Mouse (Mus musculus): Measurements from ENCODE around the gene Gm49388.
A peak's percentile ranks its signal among the peaks of the same experiment; 100 is the strongest.

The Gm49388 gene

GRCm38 (mm10) chr7:127800435-127801009 is 15.1 kb downstream of the Gm49388 start, which contains the start of gene Hsd3b7:
Gene Hsd3b7 (plus strand): TSS chr7:127800604.
- DNase-seq (ENCODE audit: extremely low read depth, low read depth, low spot score): no peak

DNA sequence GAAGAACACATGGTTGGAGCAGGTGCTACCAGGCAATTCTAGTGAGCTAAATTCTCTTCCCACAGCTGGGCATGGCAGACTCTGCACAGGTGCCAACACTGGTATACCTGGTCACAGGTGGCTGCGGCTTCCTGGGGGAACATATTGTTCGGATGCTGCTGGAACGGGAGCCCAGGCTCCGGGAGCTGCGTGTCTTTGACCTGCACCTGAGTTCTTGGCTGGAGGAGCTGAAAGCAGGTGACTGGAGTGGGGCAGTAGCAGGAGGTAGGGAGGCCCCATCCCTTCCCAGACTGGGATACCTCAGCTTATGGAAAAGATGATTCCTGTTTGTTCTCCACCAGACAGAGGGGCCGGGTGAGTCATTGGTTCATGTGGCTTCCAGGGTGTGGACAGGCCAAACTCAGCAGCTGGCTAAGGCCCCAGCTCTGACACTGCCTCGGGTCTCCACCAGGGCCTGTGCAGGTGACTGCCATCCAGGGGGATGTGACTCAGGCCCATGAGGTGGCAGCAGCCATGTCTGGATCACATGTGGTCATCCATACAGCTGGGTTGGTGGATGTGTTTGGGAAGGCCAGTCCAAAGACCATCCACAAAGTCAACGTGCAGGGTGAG is 15.7 kb downstream of the Gm49388 start:
- no peak for DNase-seq (ENCODE audit: extremely low read depth, low read depth, low spot score)

DNA sequence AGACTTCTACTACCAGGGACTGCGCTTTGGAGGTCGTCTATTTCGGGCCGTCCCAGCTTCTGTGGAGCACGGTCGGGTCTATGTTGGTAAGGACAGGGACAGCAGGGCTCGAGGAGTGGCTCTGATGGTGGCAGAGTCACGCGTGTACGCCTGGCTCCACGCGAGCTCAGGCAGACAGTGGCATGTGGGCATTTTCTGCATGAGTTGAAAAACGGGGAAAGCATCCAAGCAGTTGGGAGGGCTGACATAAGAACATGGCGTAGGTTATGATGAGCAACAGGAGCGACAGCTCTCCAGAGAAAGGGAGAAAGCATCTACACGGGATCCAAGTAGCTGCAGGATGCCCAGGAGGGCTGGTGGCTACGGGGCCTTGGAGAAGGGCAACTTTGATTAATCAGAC is 16.9 kb downstream of the Gm49388 start:
- no peak for DNase-seq (ENCODE audit: extremely low read depth, low read depth, low spot score)

- no peak for DNase-seq (ENCODE audit: extremely low read depth, low read depth, low spot score)
Observed at GRCm38 (mm10) chr7:127808821-127809220, 23.4 kb downstream of the Gm49388 start.

GRCm38 (mm10) chr7:127809846-127810245 is 24.4 kb downstream of the Gm49388 start:
- DNase-seq (ENCODE audit: extremely low read depth, low read depth, low spot score): no peak

DNA sequence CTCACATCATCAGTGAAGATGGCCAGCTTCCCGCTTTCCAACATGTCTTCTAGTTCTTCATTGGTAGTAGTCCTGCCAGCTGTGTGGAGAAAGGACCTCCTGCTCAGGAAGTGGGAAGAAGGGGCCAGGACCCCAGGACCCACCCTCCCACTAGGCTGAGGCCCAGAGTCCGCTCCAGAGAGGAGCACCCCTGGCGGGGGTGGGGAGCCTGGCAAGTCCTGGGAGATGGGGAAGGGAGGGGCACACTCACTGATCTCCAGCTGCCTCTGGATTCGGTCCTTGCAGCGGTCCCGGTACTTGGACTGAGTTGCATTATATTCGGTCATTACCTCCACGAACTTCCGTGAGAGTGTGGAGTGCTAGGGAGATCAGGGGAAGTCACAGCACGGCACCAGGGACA is 25.2 kb downstream of the Gm49388 start:
- no peak for DNase-seq (ENCODE audit: extremely low read depth, low read depth, low spot score)

DNA sequence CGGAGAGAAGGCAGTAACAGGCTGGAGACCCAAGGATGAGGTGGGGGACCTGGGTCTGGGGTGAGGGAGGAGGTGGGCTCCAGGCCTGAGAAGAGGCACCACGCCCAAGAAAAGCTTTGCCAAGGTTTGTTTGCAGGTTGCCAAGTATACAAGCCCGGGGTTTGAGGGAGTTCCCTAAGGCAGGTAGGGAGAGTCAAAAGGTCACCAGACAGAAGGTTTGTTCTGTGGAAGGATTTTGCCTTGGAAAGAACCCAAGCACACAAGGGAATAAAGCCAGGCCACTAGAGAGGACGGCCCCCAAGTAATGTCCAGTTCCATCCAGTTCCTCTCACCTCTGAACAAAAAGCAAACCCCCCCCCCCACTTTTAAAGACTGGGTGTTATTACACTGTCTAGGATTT is 25.8 kb downstream of the Gm49388 start:
- no peak for DNase-seq (ENCODE audit: extremely low read depth, low read depth, low spot score)

GRCm38 (mm10) chr7:127812292-127812691 is 26.9 kb downstream of the Gm49388 start:
- peak; percentile 71 for DNase-seq (ENCODE audit: extremely low read depth, low read depth, low spot score)

GRCm38 (mm10) chr7:127813821-127814220 is 28.4 kb downstream of the Gm49388 start:
- DNase-seq (ENCODE audit: extremely low read depth, low read depth, low spot score): no peak

DNA sequence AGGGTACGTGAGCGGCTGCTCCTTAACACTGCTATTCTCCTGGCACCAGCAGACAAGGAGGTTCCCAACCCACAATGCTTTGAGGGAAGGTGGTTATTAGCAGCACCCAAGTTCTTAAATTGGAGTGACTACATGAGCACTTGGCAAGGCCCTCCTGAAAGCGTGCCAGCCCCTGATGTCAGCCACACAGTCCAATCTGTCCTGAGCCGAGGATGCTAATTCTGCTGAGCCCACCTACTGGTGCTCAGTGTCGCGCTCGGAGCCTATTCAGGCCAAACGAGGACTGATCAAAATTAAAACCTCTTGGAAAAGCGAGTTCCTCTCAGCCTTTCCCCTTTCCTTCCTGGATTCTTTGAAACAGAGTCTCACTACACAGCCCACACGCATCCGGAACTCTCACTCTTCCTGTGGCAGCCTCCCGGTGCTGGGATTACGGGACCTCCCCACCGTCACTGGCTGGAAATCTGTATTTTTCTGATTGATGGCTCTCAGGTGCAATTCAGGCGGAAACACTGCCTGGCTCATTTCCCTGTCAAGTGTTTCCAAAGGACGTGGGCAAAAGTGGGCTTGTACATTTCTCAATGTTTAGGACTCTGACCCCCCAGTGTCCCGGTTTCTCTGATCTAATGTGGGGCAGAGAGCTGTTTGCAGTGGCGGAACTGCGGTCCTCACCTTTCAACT is 29.0 kb downstream of the Gm49388 start:
- DNase-seq (ENCODE audit: extremely low read depth, low read depth, low spot score): peak; percentile 81

GRCm38 (mm10) chr7:127815116-127815665 is 29.8 kb downstream of the Gm49388 start:
- no peak for DNase-seq (ENCODE audit: extremely low read depth, low read depth, low spot score)

DNA sequence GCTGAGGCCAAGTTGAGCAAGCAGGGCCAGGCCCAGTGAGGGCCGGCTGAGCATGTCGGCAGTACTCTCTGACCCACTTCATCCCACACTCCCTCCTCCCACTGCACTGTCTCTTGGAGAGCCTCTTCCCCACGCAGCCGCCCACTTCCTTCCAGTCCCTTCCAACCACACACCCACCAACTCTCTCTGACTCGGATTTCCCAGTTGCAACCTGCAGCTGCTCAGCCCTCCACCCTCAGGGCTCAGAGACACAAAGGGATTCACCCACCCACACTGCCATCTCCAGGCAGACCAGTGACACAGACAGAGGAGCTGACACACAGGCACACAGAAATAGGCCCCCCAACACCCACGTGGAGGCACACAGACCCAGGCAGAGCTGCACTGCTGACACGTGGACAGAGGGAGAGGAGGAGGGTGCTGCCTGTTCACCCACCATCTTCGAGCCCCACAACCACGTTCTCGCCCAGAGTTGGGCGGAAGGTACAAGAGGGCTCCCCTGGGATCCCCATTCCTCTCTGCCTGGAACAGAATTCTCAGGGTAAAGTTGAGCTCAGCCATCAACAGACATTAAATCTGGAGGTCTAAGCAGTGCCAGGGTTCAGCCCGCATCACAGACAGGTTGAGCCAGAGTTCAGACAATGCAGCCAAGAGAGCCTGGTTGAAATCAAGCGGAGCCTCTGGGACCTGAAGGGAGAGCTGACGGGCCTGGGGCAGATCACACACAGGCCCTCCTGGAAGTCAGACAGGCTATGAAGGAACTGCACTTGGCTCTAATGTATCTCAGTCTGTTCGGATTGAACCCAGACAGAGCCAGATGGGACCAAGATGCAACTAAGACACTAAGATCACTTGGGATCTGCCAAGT is 30.8 kb downstream of the Gm49388 start:
- DNase-seq (ENCODE audit: extremely low read depth, low read depth, low spot score): peak; percentile 88

DNA sequence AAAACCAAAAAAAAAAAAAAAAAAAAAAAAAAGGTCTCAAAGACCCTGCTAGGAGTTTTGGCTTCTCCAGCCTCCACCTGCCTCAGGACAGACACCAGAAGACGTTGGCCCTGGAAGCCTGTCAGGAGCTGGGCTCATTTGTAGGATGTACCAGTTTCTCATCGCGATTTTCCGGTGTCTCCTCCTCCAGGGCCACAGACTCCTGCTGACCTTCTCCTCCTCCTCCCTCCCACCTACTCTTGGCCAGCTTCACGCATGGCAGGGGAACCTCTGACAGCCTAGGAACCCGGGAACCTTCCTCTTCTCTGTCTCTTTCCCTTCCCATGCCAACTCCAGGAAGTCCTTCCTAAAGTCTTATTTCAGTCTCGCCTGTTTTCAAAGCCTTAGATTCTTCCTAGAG is 31.6 kb downstream of the Gm49388 start:
- no peak for DNase-seq (ENCODE audit: extremely low read depth, low read depth, low spot score)

- no peak for DNase-seq (ENCODE audit: extremely low read depth, low read depth, low spot score)
Observed at GRCm38 (mm10) chr7:127817776-127818175, 32.4 kb downstream of the Gm49388 start.

DNA sequence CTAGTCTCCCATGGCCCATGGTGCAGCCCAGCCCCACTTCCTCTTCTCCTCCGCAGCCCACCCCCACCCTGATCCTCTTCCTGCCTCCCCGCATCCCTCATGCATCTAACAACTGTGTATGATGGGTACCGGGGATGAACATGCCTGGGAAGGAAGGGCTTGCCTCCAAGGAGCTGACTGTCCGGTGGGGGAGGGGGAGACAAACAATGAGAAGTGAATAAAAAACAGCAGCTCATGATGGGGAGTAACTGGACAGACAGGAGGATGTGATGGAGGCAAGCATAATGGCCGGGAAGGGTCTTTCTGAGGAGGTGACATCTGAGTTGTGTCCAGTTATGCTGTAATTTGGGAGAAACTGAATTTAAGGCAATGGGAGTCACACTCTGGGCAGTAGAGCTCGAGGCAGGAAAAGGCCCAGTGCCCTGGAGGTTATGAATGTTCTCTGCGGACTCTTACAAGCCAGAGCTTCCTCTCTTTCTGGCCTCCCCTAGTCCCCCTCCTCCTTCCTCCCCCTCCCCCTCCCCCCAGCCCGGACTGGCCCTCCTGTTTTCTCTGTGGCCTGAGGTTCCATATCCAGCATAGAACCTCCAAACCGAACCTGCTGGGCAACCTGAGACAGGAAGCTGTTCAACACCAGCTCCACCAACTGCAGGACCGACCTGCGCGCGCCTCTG is 35.6 kb downstream of the Gm49388 start:
- no peak for DNase-seq (ENCODE audit: extremely low read depth, low read depth, low spot score)

GRCm38 (mm10) chr7:127822494-127822893 is 37.1 kb downstream of the Gm49388 start:
- DNase-seq (ENCODE audit: extremely low read depth, low read depth, low spot score): no peak

GRCm38 (mm10) chr7:127823236-127824171 is 38.1 kb downstream of the Gm49388 start:
- no peak for DNase-seq (ENCODE audit: extremely low read depth, low read depth, low spot score)

DNA sequence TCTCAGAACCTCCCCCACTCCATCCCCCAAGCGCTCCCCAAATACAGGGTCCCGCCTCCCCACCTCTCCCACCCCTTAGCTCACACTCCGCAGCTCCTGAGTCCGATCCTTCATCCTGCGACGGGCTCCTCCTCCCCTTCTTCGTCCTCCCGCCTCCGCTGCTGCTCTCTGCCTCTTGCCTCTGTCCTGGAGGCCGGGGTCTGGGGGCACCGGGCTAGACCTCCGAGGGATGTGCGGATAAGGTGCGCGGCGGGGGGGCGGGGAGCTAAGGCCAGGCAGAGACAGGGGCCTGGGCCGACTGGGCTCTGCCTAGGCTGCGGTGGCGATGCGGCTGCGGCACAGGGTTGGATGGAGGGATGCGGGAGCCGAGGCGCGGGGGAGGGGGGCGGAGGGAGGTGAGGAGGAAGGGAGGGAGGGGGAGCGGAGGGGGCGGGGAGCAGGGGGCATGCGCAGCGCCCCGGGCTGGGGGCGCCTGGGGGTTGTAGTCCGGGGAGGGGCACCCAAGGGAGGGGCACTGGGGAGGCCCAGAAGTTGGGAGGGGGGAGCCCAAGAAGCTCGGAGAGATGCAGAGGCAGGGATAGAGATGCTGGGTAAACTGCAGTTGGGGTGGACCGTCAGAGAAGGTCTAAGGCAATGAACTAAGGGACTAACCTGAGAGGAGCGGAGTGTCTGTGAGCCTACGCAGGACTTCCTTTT is 38.9 kb downstream of the Gm49388 start, which contains the start of the genes Stx4a and Stx1b:
Stx4a (plus strand) TSS at position 119 of the 696 bp plus-strand sequence.
Stx1b (minus strand) TSS at position 374 of the 696 bp plus-strand sequence.
- DNase-seq (ENCODE audit: extremely low read depth, low read depth, low spot score): no peak

DNA sequence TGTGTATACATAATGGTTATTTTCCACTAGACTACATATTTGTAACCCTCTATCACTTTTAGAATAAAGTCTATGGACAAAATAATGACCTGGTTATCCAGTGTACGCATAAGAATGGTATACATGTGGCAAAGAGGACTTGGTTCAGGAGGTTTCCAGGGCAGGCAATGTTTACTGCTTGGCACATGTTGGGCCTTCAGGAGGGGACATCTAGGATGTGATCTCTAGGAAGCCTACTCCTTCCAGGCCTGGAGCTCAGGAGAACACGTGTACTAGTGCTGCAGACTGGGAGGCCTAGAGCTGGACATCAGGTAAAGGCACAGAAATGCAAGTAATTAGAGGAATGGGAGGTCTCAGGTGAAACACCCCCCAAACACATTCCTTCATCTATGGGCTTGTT is 50.1 kb downstream of the Gm49388 start:
- no peak for DNase-seq (ENCODE audit: extremely low read depth, low read depth, low spot score)
